Mouse (Mus musculus): ENCODE data around the gene Gm20388. TPM values are rescaled to one million over a fixed set of nuclear protein-coding genes. Genes with fewer than 3 reads are reported as not detected.
A peak's percentile ranks its signal among the peaks of the same experiment; 100 is the strongest.

The Gm20388 gene
- total RNA-seq, 1 experiment from 2014 or later: 18.4 TPM

DNA sequence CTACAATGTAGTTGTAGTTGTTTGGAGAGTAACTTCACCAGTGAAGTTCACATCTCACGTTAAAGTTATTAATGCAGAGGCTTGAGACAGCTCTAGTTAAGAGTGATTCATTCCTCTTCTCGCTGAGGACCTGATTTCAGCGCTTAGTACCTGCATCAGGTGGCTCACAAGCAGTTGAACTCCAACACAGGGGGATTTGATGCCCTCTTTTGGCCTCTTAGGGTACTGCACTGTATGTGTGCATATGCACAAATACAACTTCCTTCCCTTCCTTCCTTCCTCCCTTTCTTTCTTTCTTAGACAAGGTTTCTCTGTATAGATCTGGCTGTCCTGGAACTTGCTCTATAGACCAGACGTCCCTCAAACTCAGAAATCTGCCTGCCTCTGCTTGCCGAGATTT, 1763.9 kb downstream of the Gm20388 start:
- ATAC-seq (replicated peaks in 1 of 2; ENCODE audit: insufficient read depth in 1 of 2, low FRiP score in 2 of 2, low TSS enrichment in 1 of 2, low read depth in 1 of 2, poor library complexity in 2 of 2, severe bottlenecking in 2 of 2): no peak

DNA sequence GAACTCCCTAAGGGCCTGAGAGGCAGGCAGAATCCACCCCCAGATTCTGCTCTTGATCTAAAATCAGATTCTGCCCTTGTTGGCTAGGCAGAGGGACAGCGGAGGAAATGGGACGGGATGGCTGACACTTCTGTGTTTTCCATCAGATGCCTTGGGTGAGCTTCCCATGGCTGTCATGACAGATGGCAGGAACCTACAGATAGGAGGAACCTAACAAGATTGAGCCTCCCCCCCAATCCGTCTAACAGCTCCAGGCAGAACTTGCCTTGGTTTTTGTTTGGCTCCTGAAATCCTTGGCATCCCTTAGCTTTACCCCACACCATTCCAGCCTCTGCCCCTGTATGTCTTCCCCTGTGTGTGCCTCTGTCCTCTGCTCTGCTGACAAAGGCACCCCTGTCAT, 1764.5 kb downstream of the Gm20388 start:
- no peak for ATAC-seq (replicated peaks in 1 of 2; ENCODE audit: insufficient read depth in 1 of 2, low FRiP score in 2 of 2, low TSS enrichment in 1 of 2, low read depth in 1 of 2, poor library complexity in 2 of 2, severe bottlenecking in 2 of 2)

DNA sequence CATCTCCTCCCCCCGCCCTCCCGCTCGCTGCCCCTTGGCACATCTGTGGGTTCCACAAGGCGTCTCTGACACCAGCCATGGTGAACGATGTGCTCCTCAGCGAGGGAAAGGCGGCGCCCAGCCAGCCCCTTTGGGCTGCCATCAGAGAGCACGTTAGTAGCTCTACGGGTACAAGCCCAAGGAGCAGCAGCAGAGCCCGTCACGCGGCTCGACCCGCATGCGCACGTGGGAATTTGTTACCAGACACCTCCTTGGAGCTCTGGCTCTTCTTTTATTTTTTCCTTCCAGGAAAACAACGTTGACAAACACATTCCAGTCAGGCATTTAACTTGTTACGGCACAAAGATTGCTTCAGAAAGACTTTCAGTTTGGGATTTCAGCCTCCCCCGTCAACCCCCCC, 1765.1 kb downstream of the Gm20388 start:
- ATAC-seq (replicated peaks in 1 of 2; ENCODE audit: insufficient read depth in 1 of 2, low FRiP score in 2 of 2, low TSS enrichment in 1 of 2, low read depth in 1 of 2, poor library complexity in 2 of 2, severe bottlenecking in 2 of 2): no peak

DNA sequence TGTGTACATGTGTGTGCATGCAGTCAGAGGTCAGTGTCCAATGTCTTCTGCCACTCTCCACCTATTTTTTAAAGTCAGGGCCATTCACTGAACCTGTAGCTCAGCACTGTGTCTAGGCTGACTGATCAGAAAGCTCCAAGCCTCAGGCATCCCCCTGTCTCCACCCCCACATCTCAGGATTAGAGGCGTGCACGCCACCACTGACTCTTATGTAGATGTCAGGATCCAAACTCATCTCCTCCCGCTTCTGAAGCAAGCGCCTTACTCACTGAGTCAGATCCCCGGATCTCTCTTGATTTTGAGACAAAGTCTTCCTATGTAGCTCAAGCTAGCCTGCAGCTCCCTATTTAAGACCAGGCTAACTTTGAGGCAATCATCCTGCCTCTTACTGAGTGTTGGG, 1768.1 kb downstream of the Gm20388 start:
- ATAC-seq (replicated peaks in 1 of 2; ENCODE audit: insufficient read depth in 1 of 2, low FRiP score in 2 of 2, low TSS enrichment in 1 of 2, low read depth in 1 of 2, poor library complexity in 2 of 2, severe bottlenecking in 2 of 2): no peak

DNA sequence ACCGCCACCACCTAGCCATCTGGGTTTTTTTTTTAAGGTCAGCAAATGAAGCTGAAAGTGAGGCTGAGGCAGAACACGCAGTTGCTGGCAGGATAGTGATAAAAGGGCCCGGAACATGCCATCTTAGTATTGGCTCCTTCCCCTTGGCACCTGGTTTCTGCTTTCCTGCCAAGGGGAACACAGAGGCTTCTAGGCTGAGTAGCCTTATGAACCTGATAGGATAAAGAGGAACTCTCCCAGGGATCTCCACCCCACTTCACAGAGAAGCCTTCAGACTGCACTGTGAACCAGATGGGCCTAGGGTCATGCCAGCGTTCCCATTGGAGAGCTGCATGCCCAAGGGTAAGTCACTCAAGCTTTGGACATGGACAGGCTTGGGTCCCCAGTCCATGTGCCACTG, 1770.3 kb downstream of the Gm20388 start:
- ATAC-seq (replicated peaks in 1 of 2; ENCODE audit: insufficient read depth in 1 of 2, low FRiP score in 2 of 2, low TSS enrichment in 1 of 2, low read depth in 1 of 2, poor library complexity in 2 of 2, severe bottlenecking in 2 of 2): no peak

DNA sequence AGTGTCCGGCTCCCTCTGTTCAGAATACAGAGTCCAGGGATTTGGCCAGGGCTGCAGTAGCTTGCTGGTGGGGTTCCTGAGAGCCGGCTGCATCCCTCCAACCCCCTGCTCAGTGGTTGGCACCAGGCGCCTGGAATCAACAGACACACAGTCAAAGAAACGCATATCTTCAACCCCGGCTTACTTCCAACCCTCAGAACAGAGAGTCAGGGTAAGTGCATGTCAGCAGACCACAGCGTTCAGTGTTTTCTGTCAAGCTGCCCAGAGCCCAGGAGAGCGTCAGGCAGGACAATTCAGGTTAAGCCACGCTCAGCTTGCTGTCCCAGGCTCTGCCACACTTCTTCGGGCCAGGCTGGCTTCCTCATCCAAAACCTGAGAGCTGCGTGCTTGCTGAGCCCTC, 1770.8 kb downstream of the Gm20388 start:
- no peak for ATAC-seq (replicated peaks in 1 of 2; ENCODE audit: insufficient read depth in 1 of 2, low FRiP score in 2 of 2, low TSS enrichment in 1 of 2, low read depth in 1 of 2, poor library complexity in 2 of 2, severe bottlenecking in 2 of 2)

DNA sequence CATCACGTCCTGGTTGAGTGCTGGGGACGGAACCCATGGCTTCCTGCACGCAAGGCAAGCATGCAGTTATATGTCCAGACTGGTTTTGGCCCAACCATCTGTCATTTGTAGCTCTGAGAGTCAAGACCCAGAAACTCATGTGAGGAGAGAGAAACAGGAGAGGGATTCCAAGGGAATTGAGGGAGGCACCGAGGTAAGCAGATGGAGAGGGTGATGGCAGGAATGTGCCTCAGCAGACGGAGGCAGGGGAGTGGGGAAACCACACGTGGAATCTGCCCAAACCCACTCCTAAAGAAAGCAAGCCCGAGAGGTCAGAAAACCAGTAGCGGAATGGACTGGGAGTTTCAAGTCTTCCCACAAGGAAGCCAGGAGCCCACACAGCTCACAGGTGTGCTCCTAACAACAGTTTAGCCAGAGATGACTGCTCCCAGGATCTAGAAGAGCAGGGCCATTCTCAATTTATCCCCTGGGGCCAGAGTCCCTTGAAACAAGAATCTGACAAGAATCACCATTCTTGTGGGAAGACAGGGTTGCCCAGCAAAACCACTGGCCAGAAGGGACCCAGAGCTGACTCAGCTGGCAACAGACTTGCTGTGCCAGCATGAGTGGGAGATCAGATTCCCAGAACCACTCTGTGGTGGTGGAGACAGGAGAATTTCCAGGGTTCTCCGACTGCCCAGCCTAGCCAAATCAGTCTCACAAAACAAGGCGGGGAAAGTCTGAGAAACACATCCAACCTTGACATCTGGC, 1772.6 kb downstream of the Gm20388 start:
- ATAC-seq (replicated peaks in 1 of 2; ENCODE audit: insufficient read depth in 1 of 2, low FRiP score in 2 of 2, low TSS enrichment in 1 of 2, low read depth in 1 of 2, poor library complexity in 2 of 2, severe bottlenecking in 2 of 2): no peak

DNA sequence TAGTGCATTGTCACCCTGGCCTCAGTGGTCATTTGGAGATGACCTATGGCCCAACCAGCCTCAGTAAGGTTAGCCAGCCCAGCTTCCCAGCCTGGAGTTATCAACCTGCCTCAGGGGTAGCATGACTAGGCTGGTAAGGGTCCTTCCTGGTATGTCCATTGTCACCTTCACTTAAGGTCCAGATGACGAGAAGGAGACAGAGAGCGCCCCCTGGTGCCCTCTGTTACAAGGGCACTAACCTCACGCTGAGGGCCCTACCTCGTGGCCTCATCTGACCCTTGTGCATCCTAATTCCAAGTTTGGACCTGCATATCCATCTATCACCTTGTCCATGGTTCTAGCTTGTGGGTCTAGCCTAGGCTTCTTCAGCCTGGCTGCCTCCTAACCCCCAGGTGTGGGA, 1774.8 kb downstream of the Gm20388 start:
- 0 out of 4 replicates have a peak, but pooled peaks of 1 of the 2 experiments have one; percentile 45 for ATAC-seq (replicated peaks in 1 of 2; ENCODE audit: insufficient read depth in 1 of 2, low FRiP score in 2 of 2, low TSS enrichment in 1 of 2, low read depth in 1 of 2, poor library complexity in 2 of 2, severe bottlenecking in 2 of 2)

DNA sequence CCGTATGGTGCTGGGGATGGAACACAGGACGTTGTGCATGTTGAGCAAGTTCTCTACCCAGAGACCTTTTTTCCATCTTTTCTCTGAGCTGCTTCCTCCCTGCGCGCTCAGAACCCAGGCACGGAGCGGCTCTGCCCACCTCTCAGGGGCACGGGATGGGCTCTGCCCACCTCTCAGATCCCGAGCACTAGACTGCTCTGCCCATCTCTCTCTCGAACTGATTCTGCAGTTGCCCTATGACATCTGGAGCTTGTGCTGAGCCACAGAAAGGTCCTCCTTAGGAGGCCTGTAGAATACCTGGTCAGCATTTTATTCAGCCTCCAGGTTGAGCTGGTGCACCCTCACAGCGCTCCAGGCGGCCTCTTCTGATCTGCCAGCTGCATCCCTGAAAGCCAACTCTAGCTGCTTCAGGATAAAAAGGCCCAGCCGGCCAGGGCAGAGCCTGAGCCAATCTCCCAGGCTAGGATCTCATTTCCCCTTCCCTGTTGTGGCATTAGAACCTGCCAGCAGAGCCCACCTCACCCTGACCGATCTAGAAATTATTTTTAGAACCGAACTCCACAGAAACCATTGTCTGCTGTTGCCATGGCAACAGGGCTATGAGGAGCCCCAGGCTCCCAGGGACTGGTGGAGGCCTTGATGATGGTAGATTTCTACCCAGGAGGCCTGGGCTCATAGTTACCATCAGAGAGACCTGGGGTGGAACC, 1777.0 kb downstream of the Gm20388 start:
- no peak for ATAC-seq (replicated peaks in 1 of 2; ENCODE audit: insufficient read depth in 1 of 2, low FRiP score in 2 of 2, low TSS enrichment in 1 of 2, low read depth in 1 of 2, poor library complexity in 2 of 2, severe bottlenecking in 2 of 2)

DNA sequence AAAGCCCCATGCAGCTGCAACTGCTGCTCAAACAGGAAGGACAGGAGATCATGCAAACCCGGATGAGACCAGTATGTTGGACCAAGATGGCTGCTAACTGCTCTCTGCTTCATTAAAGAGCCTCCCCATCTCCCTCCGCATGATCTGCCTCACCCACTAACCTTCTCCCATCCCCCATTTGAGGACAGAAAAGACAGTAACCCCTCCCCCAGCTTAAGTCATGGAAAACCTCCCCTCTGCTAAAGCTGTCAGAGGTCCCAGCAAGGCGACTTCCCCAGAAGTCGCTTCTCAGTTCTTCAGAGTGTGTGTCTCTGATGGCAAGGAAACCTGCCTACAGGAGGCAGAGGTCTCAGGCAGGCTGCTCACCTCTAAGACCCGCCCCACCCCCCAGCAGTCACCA, 1777.9 kb downstream of the Gm20388 start:
- no peak for ATAC-seq (replicated peaks in 1 of 2; ENCODE audit: insufficient read depth in 1 of 2, low FRiP score in 2 of 2, low TSS enrichment in 1 of 2, low read depth in 1 of 2, poor library complexity in 2 of 2, severe bottlenecking in 2 of 2)

DNA sequence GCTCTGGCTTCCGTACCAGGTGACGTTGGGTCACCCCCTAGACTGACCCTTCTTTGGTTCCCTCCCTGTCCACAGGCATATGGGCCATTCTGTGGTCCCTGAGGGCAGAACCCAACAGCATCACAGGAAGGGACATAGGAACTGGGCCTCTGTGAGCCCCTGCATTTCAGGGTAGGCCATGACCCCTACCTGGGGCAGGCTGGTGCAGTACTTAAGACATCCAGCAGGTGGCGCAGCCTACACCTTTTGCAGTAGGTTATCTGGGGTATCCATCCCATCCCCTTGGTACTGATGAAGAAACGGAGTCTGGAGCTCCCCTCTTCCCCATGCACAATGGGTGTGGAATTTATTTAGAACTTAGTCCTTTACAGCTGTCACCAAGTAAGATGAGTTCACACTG, 1783.8 kb downstream of the Gm20388 start:
- ATAC-seq (replicated peaks in 1 of 2; ENCODE audit: insufficient read depth in 1 of 2, low FRiP score in 2 of 2, low TSS enrichment in 1 of 2, low read depth in 1 of 2, poor library complexity in 2 of 2, severe bottlenecking in 2 of 2): peak in 1 of 2 experiments; percentile 51; a peak in 2 of 4 replicates

DNA sequence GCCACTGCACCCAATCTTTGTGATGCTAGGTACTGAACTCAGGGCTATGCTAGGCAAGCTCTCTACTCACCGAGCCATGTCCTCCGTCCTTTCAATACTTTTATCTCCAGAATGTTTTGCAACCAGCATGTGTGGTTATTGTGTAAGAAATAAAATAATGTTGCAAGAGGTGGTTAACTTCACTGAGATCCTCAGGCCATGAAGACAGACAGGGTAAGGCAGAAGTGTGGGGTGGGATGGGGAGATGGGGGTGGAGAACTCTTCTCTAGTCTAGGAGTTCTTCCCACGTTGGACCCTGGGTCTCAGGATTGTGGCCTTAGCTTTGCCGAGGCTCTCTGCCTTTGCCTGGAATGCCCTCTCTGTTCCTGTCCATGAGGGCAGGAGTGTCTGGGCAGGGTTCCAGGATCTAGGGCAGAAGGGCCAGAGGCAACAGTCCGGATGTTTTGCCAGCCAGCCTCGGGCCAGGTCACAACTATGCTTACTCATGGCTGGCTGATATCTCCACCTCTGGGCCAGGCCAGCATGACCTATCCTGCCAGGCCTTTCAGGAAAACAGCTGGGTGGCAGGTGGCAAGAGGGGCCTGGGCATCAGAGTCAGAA, 1785.0 kb downstream of the Gm20388 start:
- no peak for ATAC-seq (replicated peaks in 1 of 2; ENCODE audit: insufficient read depth in 1 of 2, low FRiP score in 2 of 2, low TSS enrichment in 1 of 2, low read depth in 1 of 2, poor library complexity in 2 of 2, severe bottlenecking in 2 of 2)

DNA sequence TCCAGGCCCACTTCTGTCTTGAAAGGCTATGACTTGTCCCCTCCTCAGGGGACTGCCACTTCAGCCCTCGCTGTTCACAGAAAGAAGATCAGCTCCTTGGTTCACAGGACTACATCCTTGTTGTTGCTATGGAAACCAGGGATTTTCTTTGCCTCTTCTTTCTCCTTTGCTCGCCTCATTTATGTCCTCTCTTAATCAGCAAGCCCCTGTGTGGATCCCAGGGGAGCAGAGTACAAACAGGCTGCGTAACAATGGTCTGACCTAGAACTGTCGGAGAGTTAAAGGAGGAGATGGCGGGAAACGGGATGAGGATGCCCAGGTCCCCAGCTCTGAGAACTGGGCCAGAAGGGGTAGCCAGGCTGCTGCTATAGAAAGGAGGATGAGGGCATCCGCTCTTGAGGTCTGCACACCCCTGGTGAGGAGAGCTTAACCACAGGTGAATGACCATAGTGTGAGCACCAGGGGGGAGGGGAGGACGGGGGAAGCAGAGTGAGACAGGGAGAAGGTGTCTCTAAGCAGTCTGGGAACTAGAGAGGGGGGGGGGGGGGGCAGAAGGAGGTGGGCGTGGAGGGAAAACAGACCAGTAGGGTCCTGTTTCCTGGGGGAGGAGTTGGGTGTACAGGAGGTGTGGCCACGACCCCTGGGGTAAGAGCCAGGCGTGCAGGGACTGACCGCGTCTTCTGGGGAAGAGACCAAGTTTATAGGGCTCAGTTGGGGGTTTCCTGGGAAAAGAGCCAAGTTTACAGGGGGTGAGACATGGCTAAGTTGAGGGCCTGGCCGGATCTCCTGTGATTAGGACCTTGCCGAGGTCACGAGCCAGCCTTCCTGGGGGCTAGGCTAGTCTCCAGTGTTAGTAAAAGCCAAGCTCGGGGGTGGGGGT, 1787.3 kb downstream of the Gm20388 start:
- no peak for ATAC-seq (replicated peaks in 1 of 2; ENCODE audit: insufficient read depth in 1 of 2, low FRiP score in 2 of 2, low TSS enrichment in 1 of 2, low read depth in 1 of 2, poor library complexity in 2 of 2, severe bottlenecking in 2 of 2)

DNA sequence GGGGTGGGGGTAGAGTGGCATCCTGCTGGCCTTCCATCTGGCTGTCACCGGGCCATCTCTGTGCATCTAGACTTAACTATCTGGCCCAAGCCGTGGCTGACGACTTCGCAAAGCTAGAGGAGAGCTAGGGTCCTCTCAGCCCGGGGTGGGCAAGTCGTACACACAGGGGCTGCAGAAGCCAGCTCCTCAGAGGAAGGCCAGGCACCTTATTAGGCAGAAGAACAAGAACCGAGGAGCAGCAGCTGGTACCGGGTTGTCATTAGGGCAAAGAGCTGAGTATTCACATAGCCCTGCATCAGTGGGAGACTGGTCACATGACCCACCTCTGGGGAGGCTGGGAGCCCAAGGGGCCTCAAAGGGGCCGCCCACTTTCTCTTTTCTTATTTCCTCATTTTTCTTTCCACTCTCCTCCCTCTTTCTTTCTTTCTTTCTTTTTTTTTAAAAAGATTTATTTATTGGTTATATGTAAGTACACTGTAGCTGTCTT, 1788.0 kb downstream of the Gm20388 start:
- ATAC-seq (replicated peaks in 1 of 2; ENCODE audit: insufficient read depth in 1 of 2, low FRiP score in 2 of 2, low TSS enrichment in 1 of 2, low read depth in 1 of 2, poor library complexity in 2 of 2, severe bottlenecking in 2 of 2): no peak

DNA sequence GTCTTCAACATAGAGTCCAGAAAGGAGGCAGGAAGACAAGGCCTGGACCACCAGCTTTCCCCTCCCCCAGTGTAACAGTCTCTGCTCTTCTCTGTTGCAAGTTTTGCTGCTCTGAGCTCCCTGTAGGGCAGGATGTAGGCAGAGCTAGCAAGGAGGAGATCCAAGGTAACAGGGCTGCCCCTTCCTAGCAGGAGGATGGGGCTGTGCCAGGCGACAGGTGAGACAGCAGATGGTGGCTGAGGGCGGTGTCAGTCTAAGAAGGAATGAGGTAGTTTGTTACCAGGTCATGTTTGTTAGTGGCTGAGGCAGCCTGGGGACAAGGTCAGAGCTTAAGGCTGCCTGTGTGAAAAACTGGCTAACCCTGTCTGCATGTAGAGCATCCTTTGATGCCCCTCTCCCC, 1789.3 kb downstream of the Gm20388 start:
- no peak for ATAC-seq (replicated peaks in 1 of 2; ENCODE audit: insufficient read depth in 1 of 2, low FRiP score in 2 of 2, low TSS enrichment in 1 of 2, low read depth in 1 of 2, poor library complexity in 2 of 2, severe bottlenecking in 2 of 2)

DNA sequence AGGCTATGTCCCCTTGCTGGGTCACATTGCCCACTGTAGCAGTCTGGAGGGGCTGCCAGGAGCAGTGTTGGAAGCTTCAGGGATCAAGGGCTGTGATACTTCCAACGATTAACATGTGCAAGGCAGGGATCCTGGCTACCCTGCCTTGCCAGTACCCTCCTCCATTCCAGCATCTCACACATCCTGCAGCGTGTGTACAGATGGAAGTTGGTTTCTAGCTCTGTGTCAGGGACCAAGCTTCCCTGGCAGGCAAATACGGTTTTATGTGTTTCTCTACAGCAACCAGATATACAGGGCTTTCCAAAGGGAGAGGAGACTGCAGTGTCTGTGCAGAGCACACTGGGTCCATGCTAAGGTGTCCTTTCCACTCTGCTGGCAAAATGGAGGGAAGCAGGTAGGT, 1794.5 kb downstream of the Gm20388 start:
- no peak for ATAC-seq (replicated peaks in 1 of 2; ENCODE audit: insufficient read depth in 1 of 2, low FRiP score in 2 of 2, low TSS enrichment in 1 of 2, low read depth in 1 of 2, poor library complexity in 2 of 2, severe bottlenecking in 2 of 2)

DNA sequence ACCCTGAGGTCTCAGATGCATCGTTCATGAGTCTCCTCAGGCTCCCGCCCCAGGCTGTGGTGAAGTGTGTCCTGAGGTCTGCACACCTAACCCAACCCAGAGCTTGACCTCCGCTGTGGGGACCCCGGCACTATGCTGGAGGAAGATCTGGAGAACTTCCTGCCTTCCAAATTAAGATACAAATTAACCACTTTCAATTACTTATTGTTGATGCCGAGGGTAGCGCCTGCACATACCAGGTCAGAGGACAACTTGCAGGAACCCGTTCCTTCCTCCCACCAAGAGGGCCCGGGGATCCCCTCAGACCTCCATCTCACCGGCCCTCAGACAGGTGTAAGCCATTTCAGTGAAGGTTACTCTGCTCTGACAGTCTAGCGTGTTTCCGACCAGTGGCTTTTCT, 1796.3 kb downstream of the Gm20388 start:
- ATAC-seq (replicated peaks in 1 of 2; ENCODE audit: insufficient read depth in 1 of 2, low FRiP score in 2 of 2, low TSS enrichment in 1 of 2, low read depth in 1 of 2, poor library complexity in 2 of 2, severe bottlenecking in 2 of 2): no peak
